7 mouse cellular contexts compared by ENCODE assay signal in genomic region chr8:107030650-107031576, GRCm38 (mm10). TPM values are rescaled to one million over a fixed set of nuclear protein-coding genes. Genes with fewer than 3 reads are reported as not detected.
DNase-seq lines count a peak whose midpoint lies in the region; ATAC-seq lines count a peak whose summit lies in the region.

Gene Vps4a, plus strand, starts transcription at chr8:107031222.

- H3K4me2 ChIP-seq in midbrain, embryonic 13.5 days (replicated peaks) = peak within 1 kb of the TSS; percentile 85

- peak; percentile 82 for ATAC-seq in granulocyte monocyte progenitor cell, adult 5-6 weeks (replicated peaks; ENCODE audit: poor library complexity, severe bottlenecking)
- peak; percentile 96 for ATAC-seq in midbrain, embryonic 13.5 days

- peak within 1 kb of the TSS; percentile 87 for H3K27ac ChIP-seq in embryonic facial prominence, embryonic 10.5 days (replicated peaks)
- H3K27ac ChIP-seq in limb, embryonic 10.5 days = peak within 1 kb of the TSS; percentile 91
- H3K27ac ChIP-seq in midbrain, embryonic 13.5 days = peak within 1 kb of the TSS; percentile 82

- H3K9ac ChIP-seq in midbrain, embryonic 13.5 days (replicated peaks) = peak within 1 kb of the TSS; percentile 95

- no peaks in the 10 kb centered on the region for H3K9me3 ChIP-seq in embryonic facial prominence, embryonic 10.5 days
- H3K9me3 ChIP-seq in limb, embryonic 10.5 days (replicated peaks) = no peaks in the 10 kb centered on the region
- no peaks in the 10 kb centered on the region for H3K9me3 ChIP-seq in midbrain, embryonic 13.5 days

- H3K27me3 ChIP-seq in embryonic facial prominence, embryonic 10.5 days (replicated peaks; ENCODE audit: low read depth, poor library complexity, severe bottlenecking) = no peaks in the 10 kb centered on the region
- H3K27me3 ChIP-seq in limb, embryonic 10.5 days (ENCODE audit: low read depth, poor library complexity, severe bottlenecking) = no peaks in the 10 kb centered on the region
- no peaks in the 10 kb centered on the region for H3K27me3 ChIP-seq in midbrain, embryonic 13.5 days

- H3K4me1 ChIP-seq in embryonic facial prominence, embryonic 10.5 days = peaks cover 19% of the 10 kb centered on the region
- H3K4me1 ChIP-seq in limb, embryonic 10.5 days = peaks cover 25% of the 10 kb centered on the region
- H3K4me1 ChIP-seq in midbrain, embryonic 13.5 days (replicated peaks) = peaks cover 27% of the 10 kb centered on the region

- H3K4me3 ChIP-seq in embryonic facial prominence, embryonic 10.5 days = peak within 1 kb of the TSS; percentile 80
- H3K4me3 ChIP-seq in limb, embryonic 10.5 days = peak within 1 kb of the TSS; percentile 98
- H3K4me3 ChIP-seq in midbrain, embryonic 13.5 days (replicated peaks) = peak within 1 kb of the TSS; percentile 79

- 5% methylated on average over 66 of the region's 66 CpGs for WGBS in embryonic facial prominence, embryonic 10.5 days
- WGBS in limb, embryonic 10.5 days = 4% methylated on average over 66 of the region's 66 CpGs
- 5% methylated on average over 65 of the region's 66 CpGs for WGBS in midbrain, embryonic 13.5 days

- DNase-seq in adrenal gland, postnatal 10 days = peak; percentile 100
- peak; percentile 98 for DNase-seq in embryonic facial prominence, embryonic 10.5 days (ENCODE audit: low spot score)
- peak; percentile 97 for DNase-seq in kidney, adult 11 months
- peak; percentile 96 for DNase-seq in limb, embryonic 10.5 days (ENCODE audit: low spot score)
- DNase-seq in spleen, adult 12 weeks (ENCODE audit: low spot score) = peak; percentile 99

- H3K36me3 ChIP-seq in embryonic facial prominence, embryonic 10.5 days (replicated peaks) = no peaks in the 10 kb centered on the region
- H3K36me3 ChIP-seq in limb, embryonic 10.5 days = peaks cover 7% of the 10 kb centered on the region
- H3K36me3 ChIP-seq in midbrain, embryonic 13.5 days = peaks cover 2% of the 10 kb centered on the region; the same call in 1 of the 2 replicates

RNA-seq across cellular contexts. Expression of gene Vps4a, which starts in this region (rescaled TPM):
- 10 to 100 TPM; 54.5 to 55.5 TPM for total RNA-seq in adrenal gland, postnatal 10 days (2021)
- 65.7 and 66.0 TPM in 2 replicates for polyA plus RNA-seq in embryonic facial prominence, embryonic 10.5 days (2016; fragmentation: Nextera tagmentation; extraction: Ambion mirVana)
- total RNA-seq in granulocyte monocyte progenitor cell, adult 5-6 weeks (2014; fragmentation: Nextera tagmentation) = 21.7 and 22.4 TPM in 2 replicates
- total RNA-seq in granulocyte monocyte progenitor cell, adult 5-6 weeks (2017) = 29.8 and 31.7 TPM in 2 replicates
- polyA plus RNA-seq in limb, embryonic 10.5 days (2016; fragmentation: Nextera tagmentation; extraction: Ambion mirVana) = 56.4 and 67.5 TPM in 2 replicates
- 127 and 130 TPM in 2 replicates for polyA plus RNA-seq in midbrain, embryonic 13.5 days (2015; fragmentation: Nextera tagmentation; extraction: Ambion mirVana)

Comparison
In these comparisons a context has a peak if more than half of its experiments do, and no peak if none do; other contexts are left out.
1. Peak in every context shown above with its lines: DNase-seq, ATAC-seq, H3K4me3 ChIP-seq and H3K27ac ChIP-seq.